Mouse (Mus musculus) hindbrain, embryonic 13.5 days (tissue): ENCODE measurements around the gene Clic4. TPM values are rescaled to one million over a fixed set of nuclear protein-coding genes. Genes with fewer than 3 reads are reported as not detected.

Experiments
- ATAC-seq: fragments of 200-750 bp; cut with Nextera tagmentation; 2 replicates; pipeline ENCODE4 v1.8.0; 2017; ENCODE audit warnings: moderate TSS enrichment; ENCODE audit not compliant: low FRiP score
- H3K27ac ChIP-seq: fragments of 300-500 bp; sonication (generic); 2 replicates; pipeline ENCODE4 v1.5.1; 2015; ENCODE audit warnings: inconsistent platforms, mild to moderate bottlenecking, moderate library complexity
- H3K27me3 ChIP-seq: fragments of 300-500 bp; sonication (generic); 2 replicates; pipeline ENCODE4 v1.6.1; 2015; ENCODE audit warnings: mild to moderate bottlenecking, inconsistent platforms
- H3K36me3 ChIP-seq: fragments of 300-500 bp; sonication (generic); 2 replicates; pipeline ENCODE4 v1.6.1; 2015; ENCODE audit warnings: mild to moderate bottlenecking, inconsistent platforms
- H3K4me1 ChIP-seq: fragments of 300-500 bp; sonication (generic); replicated peaks from 2 replicates; pipeline ENCODE4 v1.6.1; 2015; ENCODE audit warnings: inconsistent platforms
- H3K4me2 ChIP-seq: fragments of 300-500 bp; sonication (generic); 2 replicates; pipeline ENCODE4 v1.6.1; 2015; ENCODE audit warnings: inconsistent platforms, mild to moderate bottlenecking, moderate library complexity
- H3K4me3 ChIP-seq: fragments of 300-500 bp; sonication (generic); 2 replicates; pipeline ENCODE4 v1.5.1; 2015; ENCODE audit warnings: mild to moderate bottlenecking, inconsistent platforms
- H3K9ac ChIP-seq: fragments of 300-500 bp; sonication (generic); 2 replicates; pipeline ENCODE4 v1.6.1; 2015; ENCODE audit warnings: mild to moderate bottlenecking, inconsistent platforms
- H3K9me3 ChIP-seq: fragments of 300-500 bp; sonication (generic); 2 replicates; pipeline ENCODE4 v1.6.1; 2016; ENCODE audit warnings: inconsistent platforms
- WGBS: fragments of 180-500 bp; shearing (Covaris S2); methylation state at CpG from one replicate; pipeline ENCODE4 v1.1.7; 2015; 5-methylcytosine and 5-hydroxymethylcytosine counted together
- polyA plus RNA-seq: library from polyadenylated mRNA; unstranded; fragments of >200 nt; fragmentation: Nextera tagmentation; extraction: Ambion mirVana; gene quantifications from 2 replicates; pipeline ENCODE4 v1.2.1, GENCODE M21; 2015

The Clic4 gene
- polyA plus RNA-seq, 1 experiment from 2014 or later: 84.7 TPM

DNA sequence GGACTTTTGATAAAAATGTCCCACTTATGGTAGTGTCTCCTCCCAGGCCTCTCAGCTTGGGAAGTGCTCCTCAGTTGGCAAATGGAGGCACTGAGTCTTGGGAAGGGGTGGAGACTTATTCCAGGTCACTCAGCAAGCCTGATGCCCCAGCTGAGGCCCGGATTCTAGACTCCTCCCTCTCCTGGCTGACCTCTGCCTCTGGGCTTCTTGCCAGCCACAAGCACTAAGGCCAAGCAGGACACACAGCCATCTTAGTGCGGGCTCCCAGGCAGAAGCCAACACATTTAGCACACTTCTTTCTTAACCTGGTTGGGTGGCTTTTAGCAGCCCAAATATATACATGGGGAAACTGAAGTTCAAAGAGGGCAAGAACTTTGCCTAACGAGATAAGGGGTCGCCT, 33.9 kb upstream of the Clic4 start:
- Histone ChIP-seq H3K9me3 (no peaks in the 10 kb centered on the region), H3K4me2 (no peak overlapping the region), H3K27me3 (no peaks in the 10 kb centered on the region), H3K36me3 (no peaks in the 10 kb centered on the region), H3K27ac (no peak overlapping the region), H3K9ac (no peak overlapping the region), H3K4me3 (no peak overlapping the region), H3K4me1 (no peaks in the 10 kb centered on the region; the same call in 1 of the 2 replicates)
- WGBS: 67% methylated on average over 4 of the region's 4 CpGs
- ATAC-seq: no peak

DNA sequence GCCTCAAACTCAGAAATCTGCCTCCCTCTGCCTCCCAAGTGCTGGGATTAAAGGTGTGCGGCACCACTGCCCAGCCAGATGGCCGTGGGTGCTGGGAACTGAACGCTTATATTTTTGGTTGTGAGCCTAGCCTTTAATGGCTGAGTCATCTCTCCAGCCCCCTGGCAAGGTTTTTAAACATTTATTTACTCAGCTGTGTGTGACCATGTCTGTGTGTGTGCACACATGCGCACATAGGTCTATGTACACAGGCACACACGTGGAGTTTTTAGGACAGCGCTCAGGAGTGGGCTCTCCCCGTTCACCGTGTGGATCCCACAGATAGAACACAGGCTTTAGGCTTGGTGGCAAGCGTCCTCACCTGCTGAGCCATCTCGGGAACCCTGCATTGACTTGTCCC, 29.6 kb upstream of the Clic4 start:
- Histone ChIP-seq H3K27ac (no peak overlapping the region), H3K4me2 (no peak overlapping the region), H3K4me3 (no peak overlapping the region), H3K36me3 (no peaks in the 10 kb centered on the region), H3K27me3 (no peaks in the 10 kb centered on the region), H3K9ac (no peak overlapping the region), H3K9me3 (no peaks in the 10 kb centered on the region), H3K4me1 (peaks cover 10% of the 10 kb centered on the region)
- no peak for ATAC-seq
- 85% methylated on average over 10 of the region's 10 CpGs for WGBS

DNA sequence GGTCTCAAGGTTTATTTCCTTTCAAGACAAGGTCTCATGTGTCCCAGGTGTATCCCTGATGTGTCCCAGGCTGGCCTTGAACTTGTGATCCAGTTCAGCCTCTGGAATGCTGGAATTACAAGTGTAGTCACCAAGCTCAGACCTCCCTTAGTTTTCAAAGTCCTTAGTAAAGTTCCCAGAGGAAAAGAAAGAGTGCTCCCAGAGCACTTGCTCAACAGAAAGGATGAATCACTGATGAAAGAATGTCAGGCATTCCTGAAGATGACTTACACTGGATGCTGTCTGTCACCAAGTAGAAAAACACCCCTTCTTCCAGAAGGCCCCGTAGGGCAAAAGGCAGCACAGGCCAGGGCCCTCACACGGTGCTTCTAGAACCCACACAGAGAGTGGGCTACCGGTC, 28.6 kb upstream of the Clic4 start:
- no peaks in the 10 kb centered on the region for H3K27me3 ChIP-seq
- ATAC-seq: no peak
- no peak overlapping the region for H3K27ac ChIP-seq
- 81% methylated on average over 3 of the region's 3 CpGs for WGBS
- H3K9me3 ChIP-seq: no peaks in the 10 kb centered on the region
- H3K9ac ChIP-seq: no peak overlapping the region
- peaks cover 10% of the 10 kb centered on the region for H3K4me1 ChIP-seq
- no peaks in the 10 kb centered on the region for H3K36me3 ChIP-seq
- H3K4me2 ChIP-seq: no peak overlapping the region
- H3K4me3 ChIP-seq: no peak overlapping the region

DNA sequence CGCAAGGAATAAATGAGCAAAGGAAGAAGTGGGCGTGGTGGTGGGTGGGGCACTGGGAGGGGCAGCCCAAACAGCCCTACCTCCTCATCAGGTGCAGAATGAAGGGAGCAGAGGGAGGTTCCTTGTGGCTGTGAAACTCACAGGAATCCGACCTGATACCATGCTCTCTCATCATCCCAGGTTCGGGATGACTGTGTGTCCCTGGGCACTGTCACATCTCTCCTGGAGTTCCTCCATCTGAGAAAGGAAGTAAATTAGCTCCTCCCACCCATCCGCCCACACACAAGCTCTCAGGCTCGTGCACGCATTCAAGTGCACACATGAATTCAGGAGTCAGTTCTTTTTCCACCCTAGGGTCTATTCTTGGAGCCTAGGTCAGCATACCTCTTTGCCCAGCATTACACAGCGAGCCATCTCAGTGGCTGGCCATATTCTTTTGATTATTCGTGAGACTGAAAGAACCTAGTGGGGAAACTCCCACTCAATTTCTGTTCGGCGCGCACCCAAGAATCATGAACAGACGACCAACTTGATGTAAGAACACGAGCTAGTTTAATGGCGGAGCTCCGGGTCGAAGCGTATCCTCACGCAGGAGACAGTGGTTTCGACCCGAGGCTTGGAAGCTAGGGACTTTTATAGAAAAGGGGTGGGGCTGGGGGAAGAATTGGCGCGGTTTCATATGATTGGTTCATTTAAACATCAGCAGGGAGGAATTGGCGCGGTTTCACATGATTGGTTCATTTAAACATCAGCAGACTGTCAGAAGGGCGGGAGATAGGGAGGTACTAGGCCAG, 27.8 kb upstream of the Clic4 start:
- Histone ChIP-seq H3K4me3 (no peak overlapping the region), H3K9me3 (no peaks in the 10 kb centered on the region), H3K9ac (no peak overlapping the region), H3K27me3 (no peaks in the 10 kb centered on the region), H3K4me1 (peaks cover 10% of the 10 kb centered on the region), H3K4me2 (no peak overlapping the region), H3K27ac (no peak overlapping the region), H3K36me3 (no peaks in the 10 kb centered on the region)
- no peak for ATAC-seq
- 93% methylated on average over 26 of the region's 26 CpGs for WGBS

DNA sequence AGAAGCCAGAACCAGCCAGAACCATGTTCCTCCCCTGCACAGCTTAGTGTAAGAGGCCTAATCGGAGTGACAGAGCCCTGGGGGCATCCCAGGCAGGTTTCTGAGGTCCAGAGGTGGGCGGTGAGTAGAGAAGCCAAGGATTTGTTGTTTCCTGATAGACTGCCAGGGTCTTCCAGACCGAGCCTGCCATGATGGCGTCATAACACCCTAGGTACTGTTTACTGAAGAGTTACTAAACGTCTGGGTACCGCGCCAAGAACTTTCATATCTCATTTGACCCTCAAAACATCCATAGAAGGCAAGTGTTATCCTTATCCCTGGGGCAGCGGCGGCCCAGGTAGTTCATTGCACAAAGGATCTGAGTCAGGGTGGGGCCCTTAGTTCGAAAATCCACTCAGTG, 26.1 kb upstream of the Clic4 start:
- Histone ChIP-seq H3K4me1 (peaks cover 14% of the 10 kb centered on the region), H3K4me3 (no peak overlapping the region), H3K4me2 (no peak overlapping the region), H3K36me3 (no peaks in the 10 kb centered on the region), H3K9me3 (no peaks in the 10 kb centered on the region), H3K9ac (no peak overlapping the region), H3K27me3 (no peaks in the 10 kb centered on the region), H3K27ac (peak overlapping the region; percentile 36; the same call in 1 of the 2 replicates)
- WGBS: 92% methylated on average over 10 of the region's 10 CpGs
- no peak for ATAC-seq

DNA sequence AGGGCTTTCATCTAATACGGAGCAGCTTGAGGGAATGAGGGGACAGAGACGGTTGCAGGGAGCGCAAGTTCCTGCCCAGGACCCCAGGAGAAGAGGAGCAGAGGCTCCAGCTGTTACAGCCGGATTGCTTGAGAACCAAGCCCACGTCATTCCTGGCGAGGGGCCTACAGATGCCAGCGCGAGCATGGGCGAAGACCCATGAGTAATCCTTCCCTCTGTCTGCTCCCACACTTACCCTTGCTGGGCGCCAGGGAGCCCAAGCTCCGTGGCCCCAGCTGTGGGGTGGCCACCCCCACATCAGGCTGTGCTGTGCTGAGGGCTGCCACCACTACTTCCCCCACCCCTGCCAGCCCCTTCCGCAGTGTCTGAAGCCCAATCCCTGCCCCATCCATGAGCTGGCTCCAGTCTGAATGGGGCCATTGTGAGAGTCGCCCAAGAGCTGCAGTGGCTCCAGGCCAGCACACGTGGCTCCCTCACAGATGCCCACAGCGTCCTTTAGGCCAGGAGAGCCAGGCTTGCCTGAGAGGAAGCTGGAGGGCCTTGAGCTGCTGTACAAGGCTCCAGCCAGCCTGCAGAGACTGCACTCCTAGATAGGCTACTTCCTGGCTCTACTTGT, 25.4 kb upstream of the Clic4 start:
- no peaks in the 10 kb centered on the region for H3K9me3 ChIP-seq
- WGBS: 62% methylated on average over 15 of the region's 15 CpGs
- H3K4me3 ChIP-seq: no peak overlapping the region
- ATAC-seq: peak; percentile 77
- H3K4me2 ChIP-seq: no peak overlapping the region
- H3K27me3 ChIP-seq: no peaks in the 10 kb centered on the region
- no peaks in the 10 kb centered on the region for H3K36me3 ChIP-seq
- H3K27ac ChIP-seq: peak overlapping the region; percentile 36
- peaks cover 14% of the 10 kb centered on the region for H3K4me1 ChIP-seq
- H3K9ac ChIP-seq: no peak overlapping the region

DNA sequence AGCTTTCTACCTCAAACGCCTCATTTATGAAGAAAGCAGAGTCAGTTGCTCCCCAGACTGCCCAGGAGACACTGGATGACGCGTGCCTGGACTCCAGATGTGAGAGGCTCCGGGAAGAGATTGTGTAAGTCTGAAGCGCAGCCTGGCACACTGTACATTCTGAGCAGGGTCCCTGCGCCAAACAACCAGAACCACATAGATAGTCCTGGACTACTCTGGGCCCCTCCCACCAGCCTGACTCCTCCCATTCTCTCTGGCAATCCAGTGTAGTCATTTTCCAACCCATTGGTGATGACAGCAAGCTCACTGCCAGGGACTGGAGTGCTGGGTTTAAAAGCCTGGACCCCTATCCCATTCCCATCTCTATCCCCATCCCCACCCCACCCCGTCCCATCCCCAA, 24.5 kb upstream of the Clic4 start:
- Histone ChIP-seq H3K4me1 (peaks cover 14% of the 10 kb centered on the region), H3K4me3 (no peak overlapping the region), H3K27ac (no peak overlapping the region), H3K9ac (no peak overlapping the region), H3K36me3 (no peaks in the 10 kb centered on the region), H3K27me3 (no peaks in the 10 kb centered on the region), H3K9me3 (no peaks in the 10 kb centered on the region), H3K4me2 (no peak overlapping the region)
- 86% methylated on average over 7 of the region's 7 CpGs for WGBS
- ATAC-seq: no peak

DNA sequence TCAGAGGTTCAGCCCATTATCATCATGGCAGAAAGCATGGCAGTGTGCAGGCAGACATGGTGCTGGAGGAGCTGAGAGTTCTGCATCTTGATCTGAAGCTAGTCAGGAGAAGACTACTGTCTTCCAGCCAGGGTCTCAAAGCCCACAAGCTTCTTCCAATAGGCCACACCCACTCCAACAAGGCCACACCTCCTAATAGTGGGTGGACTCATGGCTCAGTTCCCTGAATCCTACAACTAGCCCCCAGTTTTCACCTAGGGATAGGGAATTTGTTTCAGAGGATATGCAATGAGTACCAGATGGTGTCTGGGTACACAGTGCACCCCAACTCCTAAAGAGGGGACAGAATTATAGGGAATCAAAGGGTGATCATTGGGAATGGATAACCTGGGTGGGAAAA, 24.0 kb upstream of the Clic4 start:
- no peak for ATAC-seq
- Histone ChIP-seq H3K4me3 (no peak overlapping the region), H3K9ac (no peak overlapping the region), H3K27ac (no peak overlapping the region), H3K9me3 (no peaks in the 10 kb centered on the region), H3K36me3 (no peaks in the 10 kb centered on the region), H3K4me1 (peaks cover 14% of the 10 kb centered on the region), H3K4me2 (no peak overlapping the region), H3K27me3 (no peaks in the 10 kb centered on the region)

DNA sequence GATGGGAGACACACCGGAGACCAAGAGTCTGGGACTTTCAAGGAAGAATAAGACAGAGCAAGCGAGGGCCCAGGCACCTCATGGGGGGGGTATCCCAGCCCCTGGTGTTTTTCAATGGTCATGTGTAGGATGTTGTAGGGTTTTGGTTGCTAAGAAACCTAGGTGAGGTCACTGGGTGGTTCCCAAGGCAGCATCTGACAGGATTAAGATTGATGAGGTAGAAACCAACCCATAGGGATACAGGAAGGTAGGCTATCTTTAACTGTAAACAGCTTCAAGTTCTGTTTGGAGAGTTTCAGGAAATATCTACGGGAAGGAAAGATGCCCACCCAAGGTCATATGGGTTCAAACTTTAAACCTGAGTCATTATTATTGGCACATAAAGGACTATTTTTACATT, 21.2 kb upstream of the Clic4 start:
- Histone ChIP-seq H3K9me3 (no peaks in the 10 kb centered on the region), H3K4me3 (no peak overlapping the region), H3K4me1 (peaks cover 14% of the 10 kb centered on the region), H3K9ac (no peak overlapping the region), H3K27ac (no peak overlapping the region), H3K36me3 (no peaks in the 10 kb centered on the region), H3K4me2 (no peak overlapping the region), H3K27me3 (no peaks in the 10 kb centered on the region)
- no peak for ATAC-seq
- WGBS: 78% methylated on average over 3 of the region's 3 CpGs

DNA sequence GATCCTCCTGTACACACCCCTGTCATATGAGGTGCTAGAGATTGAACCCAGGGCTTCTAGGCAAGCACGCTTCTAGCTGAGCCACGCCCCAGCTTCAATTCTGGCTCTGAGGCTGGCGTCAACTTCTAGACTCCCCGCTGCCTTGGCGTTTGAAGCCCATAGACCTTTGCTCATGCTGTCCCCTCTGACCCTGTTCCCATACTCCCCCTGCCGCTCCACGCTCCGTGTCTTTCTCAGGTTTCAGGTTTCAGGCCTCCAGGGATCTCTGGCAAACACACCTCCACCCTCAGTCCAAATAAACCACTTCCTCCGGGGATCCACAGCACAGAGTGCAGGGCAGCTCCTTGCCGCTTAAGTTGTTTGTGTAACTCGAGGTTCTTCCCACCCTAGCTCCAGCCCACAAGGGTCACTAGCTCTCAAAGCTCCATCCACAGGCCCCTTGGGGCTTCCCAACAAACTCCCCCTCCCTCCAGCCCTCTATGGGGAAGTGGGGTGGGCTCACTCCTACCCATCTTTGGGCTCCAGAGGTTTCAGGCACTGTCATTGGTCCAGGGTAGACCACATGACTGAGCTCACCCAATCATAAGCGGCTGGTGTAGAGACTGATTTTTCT, 20.0 kb upstream of the Clic4 start:
- H3K4me2 ChIP-seq: no peak overlapping the region
- H3K27ac ChIP-seq: no peak overlapping the region
- 15% methylated on average over 12 of the region's 12 CpGs for WGBS
- H3K27me3 ChIP-seq: no peaks in the 10 kb centered on the region
- no peak overlapping the region for H3K9ac ChIP-seq
- H3K4me3 ChIP-seq: no peak overlapping the region
- H3K4me1 ChIP-seq: peaks cover 4% of the 10 kb centered on the region; the same call in 1 of the 2 replicates
- H3K36me3 ChIP-seq: no peaks in the 10 kb centered on the region
- ATAC-seq: no peak
- no peaks in the 10 kb centered on the region for H3K9me3 ChIP-seq

DNA sequence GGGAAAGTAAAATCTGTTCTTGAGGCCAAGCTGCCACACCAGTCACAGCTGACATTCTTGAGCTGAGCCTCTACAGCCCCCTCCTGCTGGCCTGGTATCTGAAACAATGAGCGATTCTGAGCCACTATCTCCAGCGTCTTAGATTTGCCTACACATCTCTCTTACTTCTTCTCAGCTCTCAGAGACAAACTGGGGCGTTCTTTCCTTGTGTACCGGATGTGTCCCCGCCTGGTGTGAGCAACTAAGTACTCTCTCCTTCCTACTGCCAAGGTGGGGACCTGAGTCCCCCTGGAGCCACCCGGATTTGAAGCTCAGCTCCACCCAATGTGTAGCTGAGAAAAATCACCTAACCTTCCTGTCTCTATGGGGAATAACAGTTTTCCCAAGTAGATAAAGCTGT, 19.2 kb upstream of the Clic4 start:
- Histone ChIP-seq H3K9ac (no peak overlapping the region), H3K4me2 (no peak overlapping the region), H3K4me3 (no peak overlapping the region), H3K27ac (no peak overlapping the region), H3K9me3 (no peaks in the 10 kb centered on the region), H3K36me3 (no peaks in the 10 kb centered on the region), H3K27me3 (no peaks in the 10 kb centered on the region), H3K4me1 (peaks cover 7% of the 10 kb centered on the region)
- ATAC-seq: no peak
- 63% methylated on average over 6 of the region's 6 CpGs for WGBS

DNA sequence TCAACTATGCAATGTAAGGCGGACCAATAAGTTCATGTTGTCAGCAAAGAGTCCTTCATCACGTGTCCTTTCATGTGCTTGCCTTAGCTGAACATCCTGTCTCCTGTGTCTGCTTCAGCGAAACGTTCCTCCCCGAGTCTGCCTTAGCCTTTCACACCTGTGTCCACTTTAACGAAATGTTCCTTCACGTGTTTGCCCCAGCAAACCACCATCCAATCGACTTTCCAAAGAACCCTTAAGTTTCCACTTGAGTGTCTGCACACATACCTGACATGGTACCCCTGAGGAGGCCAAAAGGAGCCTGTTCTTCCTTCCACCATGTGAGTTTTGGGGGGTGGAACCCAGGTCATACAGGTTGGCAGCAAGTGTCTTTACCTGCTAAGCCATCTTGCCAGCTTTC, 18.6 kb upstream of the Clic4 start:
- Histone ChIP-seq H3K27me3 (no peaks in the 10 kb centered on the region), H3K27ac (no peak overlapping the region), H3K4me2 (no peak overlapping the region), H3K4me3 (no peak overlapping the region), H3K9me3 (no peaks in the 10 kb centered on the region), H3K4me1 (peaks cover 11% of the 10 kb centered on the region), H3K36me3 (no peaks in the 10 kb centered on the region), H3K9ac (no peak overlapping the region)
- no peak for ATAC-seq
- WGBS: 91% methylated on average over 8 of the region's 8 CpGs

DNA sequence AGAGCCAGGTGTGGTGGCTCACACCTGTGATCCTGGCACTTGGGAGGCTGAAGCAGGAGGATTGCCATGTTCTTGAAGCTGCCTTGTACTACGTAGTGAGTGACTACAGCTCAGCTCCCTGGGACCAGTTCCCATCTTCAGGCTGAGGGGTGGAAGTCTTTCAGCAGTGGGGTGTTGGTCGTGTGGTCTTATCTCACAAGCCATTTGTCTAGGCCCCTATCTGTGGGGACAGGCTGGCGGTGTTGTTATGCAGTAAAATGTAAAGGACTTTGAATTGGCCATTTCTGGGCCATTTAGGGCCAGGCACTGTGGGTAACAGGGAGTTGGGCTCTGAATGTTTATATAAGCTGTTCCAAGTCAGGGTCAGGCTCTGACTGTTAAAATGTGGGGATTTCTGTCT, 15.4 kb upstream of the Clic4 start:
- Histone ChIP-seq H3K4me1 (peaks cover 7% of the 10 kb centered on the region), H3K36me3 (no peaks in the 10 kb centered on the region), H3K9ac (no peak overlapping the region), H3K9me3 (no peaks in the 10 kb centered on the region), H3K27ac (no peak overlapping the region), H3K4me3 (no peak overlapping the region), H3K27me3 (no peaks in the 10 kb centered on the region), H3K4me2 (no peak overlapping the region)
- WGBS: 73% methylated on average over 3 of the region's 3 CpGs
- ATAC-seq: no peak
